Mouse (Mus musculus) heart, adult 2 months (tissue): Measurements from ENCODE around the gene Prkcq.

Source experiments
- CTCF ChIP-seq: fragments of 200-600 bp; IDR thresholded peaks from 2 replicates; pipeline ENCODE4 v1.8.1; 2022; ENCODE audit warnings: antibody characterized with exemption, mild to moderate bottlenecking, moderate library complexity
- POLR2A ChIP-seq: fragments of 200-500 bp; IDR thresholded peaks from 2 replicates; pipeline ENCODE4 v1.6.1; 2011; ENCODE audit warnings: mild to moderate bottlenecking, low read depth, low read length, control low read depth; ENCODE audit not compliant: insufficient read depth

- TF ChIP-seq CTCF (no peak), POLR2A (no peak)
Observed at GRCm38 (mm10) chr2:11229126-11229525, 57.2 kb downstream of the Prkcq start.
